Mouse (Mus musculus) lung, embryonic 16.5 days (tissue): ENCODE data around the gene Osbpl10. TPM values are rescaled to one million over a fixed set of nuclear protein-coding genes. Genes with fewer than 3 reads are reported as not detected.

Source experiments
- ATAC-seq: fragments of 200-750 bp; cut with Nextera tagmentation; 2 replicates; pipeline ENCODE4 v1.8.0; 2017; ENCODE audit warnings: low read depth, mild to moderate bottlenecking, moderate library complexity
- H3K27ac ChIP-seq: fragments of 300-500 bp; sonication (generic); 2 replicates; pipeline ENCODE4 v1.5.1; 2014; ENCODE audit warnings: mild to moderate bottlenecking, control low read depth, low read length
- H3K27me3 ChIP-seq: fragments of 300-500 bp; sonication (generic); 2 replicates; pipeline ENCODE4 v1.6.1; 2014; ENCODE audit warnings: low read depth, low read length, mixed read lengths; ENCODE audit not compliant: control insufficient read depth, insufficient read depth
- H3K36me3 ChIP-seq: fragments of 300-500 bp; sonication (generic); 2 replicates; pipeline ENCODE4 v1.6.1; 2014; ENCODE audit warnings: low read length; ENCODE audit not compliant: control insufficient read depth, insufficient read depth
- H3K4me1 ChIP-seq: fragments of 300-500 bp; sonication (generic); replicated peaks from 2 replicates; pipeline ENCODE4 v1.6.1; 2014; ENCODE audit warnings: low read length, mixed read lengths; ENCODE audit not compliant: control insufficient read depth, insufficient read depth
- H3K4me2 ChIP-seq: fragments of 300-500 bp; sonication (generic); 2 replicates; pipeline ENCODE4 v1.6.1; 2014; ENCODE audit warnings: low read depth, low read length, control low read depth
- H3K4me3 ChIP-seq: fragments of 300-500 bp; sonication (generic); 2 replicates; pipeline ENCODE4 v1.5.1; 2014; ENCODE audit warnings: mild to moderate bottlenecking, low read length, control low read depth
- H3K9ac ChIP-seq: fragments of 300-500 bp; sonication (generic); 2 replicates; pipeline ENCODE4 v1.6.1; 2014; ENCODE audit warnings: low read length, control low read depth
- H3K9me3 ChIP-seq: fragments of 300-500 bp; sonication (generic); 2 replicates; pipeline ENCODE4 v1.6.1; 2016; ENCODE audit warnings: low read length; ENCODE audit not compliant: control insufficient read depth
- WGBS: fragments of 180-500 bp; shearing (Covaris S2); extraction: QIAGEN DNeasy Blood & Tissue Kit; methylation state at CpG from one replicate; pipeline ENCODE4 v1.1.7; 2014; 5-methylcytosine and 5-hydroxymethylcytosine counted together
- polyA plus RNA-seq: library from polyadenylated mRNA; unstranded; fragments of >200 nt; fragmentation: Nextera tagmentation; extraction: Ambion mirVana; gene quantifications from 2 replicates; pipeline ENCODE4 v1.2.1, GENCODE M21; 2015

Osbpl10 gene
- polyA plus RNA-seq, 1 experiment from 2014 or later: 2.2 TPM

DNA sequence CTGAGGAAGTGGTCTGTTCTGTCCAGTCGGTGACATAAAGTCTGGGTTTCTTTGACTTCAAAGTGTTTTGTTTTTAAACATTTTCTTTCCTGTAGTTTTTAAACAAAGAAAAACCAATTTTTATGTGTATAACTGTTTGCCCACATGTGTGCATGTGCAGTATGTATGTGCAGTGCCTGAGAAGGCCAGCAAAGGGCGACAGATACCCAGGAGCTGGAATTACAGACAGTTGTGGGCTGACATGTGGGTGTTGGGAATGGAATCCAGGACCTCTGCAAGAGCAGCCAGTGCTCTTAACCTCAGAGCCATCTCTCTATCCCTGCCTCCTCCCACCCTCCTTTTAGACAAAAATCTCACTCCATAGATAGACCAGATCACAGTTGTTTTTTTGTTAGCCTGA lies 14.2 kb downstream of the Osbpl10 start:
- WGBS: 89% methylated on average over 2 of the region's 2 CpGs
- peaks cover 6% of the 10 kb centered on the region; the same call in 1 of the 2 replicates for H3K9me3 ChIP-seq
- no peaks in the 10 kb centered on the region for H3K27me3 ChIP-seq
- no peak overlapping the region for H3K9ac ChIP-seq
- H3K4me2 ChIP-seq: no peak overlapping the region
- H3K4me1 ChIP-seq: peaks cover 8% of the 10 kb centered on the region
- H3K4me3 ChIP-seq: no peak overlapping the region
- H3K27ac ChIP-seq: no peak overlapping the region
- ATAC-seq: no peak
- H3K36me3 ChIP-seq: no peaks in the 10 kb centered on the region; the same call in 1 of the 2 replicates

DNA sequence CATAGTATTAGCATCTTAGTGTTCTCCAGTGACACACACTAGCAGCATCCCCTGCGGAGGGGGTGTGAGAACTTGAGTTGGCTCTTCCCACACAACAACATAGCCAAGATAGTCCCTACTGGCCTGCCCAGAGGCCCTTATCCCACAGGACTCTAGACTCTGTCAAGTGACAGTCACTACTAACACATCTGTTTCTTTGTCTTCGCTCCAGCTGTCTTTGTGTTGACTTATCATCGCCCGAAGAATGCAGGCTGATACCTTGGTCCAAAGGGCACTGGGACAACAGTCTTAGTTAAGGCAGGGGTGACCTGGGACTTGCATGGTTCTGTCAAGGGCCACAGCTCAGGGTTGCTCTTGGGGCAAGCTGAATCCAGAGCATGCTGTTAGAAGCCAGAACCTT lies 16.9 kb downstream of the Osbpl10 start:
- ATAC-seq: no peak
- H3K36me3 ChIP-seq: no peaks in the 10 kb centered on the region; the same call in 1 of the 2 replicates
- no peak overlapping the region for H3K27ac ChIP-seq
- H3K9me3 ChIP-seq: peaks cover 6% of the 10 kb centered on the region; the same call in 1 of the 2 replicates
- no peaks in the 10 kb centered on the region for H3K27me3 ChIP-seq
- H3K4me2 ChIP-seq: no peak overlapping the region
- H3K4me1 ChIP-seq: no peaks in the 10 kb centered on the region
- no peak overlapping the region for H3K4me3 ChIP-seq
- 59% methylated on average over 4 of the region's 4 CpGs for WGBS
- H3K9ac ChIP-seq: no peak overlapping the region

DNA sequence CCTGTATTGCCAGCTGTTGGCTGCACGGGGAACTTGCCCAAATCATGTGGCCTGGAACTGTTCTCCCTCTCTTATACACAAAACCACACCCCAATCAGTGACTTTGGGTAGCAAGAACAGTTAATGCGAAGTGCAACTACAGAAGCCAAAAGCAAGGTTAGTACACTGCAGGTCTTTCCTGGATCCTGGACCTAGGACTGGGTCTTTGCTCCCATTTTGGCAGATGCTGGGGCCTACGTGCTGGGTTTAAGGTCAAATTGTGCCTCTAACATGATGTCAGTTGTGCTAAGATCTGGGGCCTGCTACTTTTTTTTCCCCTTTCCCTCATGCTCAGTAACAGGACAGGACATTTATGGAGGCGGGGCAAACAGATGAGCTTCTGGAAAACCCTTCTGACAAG lies 17.3 kb downstream of the Osbpl10 start:
- 84% methylated on average over 4 of the region's 4 CpGs for WGBS
- ATAC-seq: no peak

DNA sequence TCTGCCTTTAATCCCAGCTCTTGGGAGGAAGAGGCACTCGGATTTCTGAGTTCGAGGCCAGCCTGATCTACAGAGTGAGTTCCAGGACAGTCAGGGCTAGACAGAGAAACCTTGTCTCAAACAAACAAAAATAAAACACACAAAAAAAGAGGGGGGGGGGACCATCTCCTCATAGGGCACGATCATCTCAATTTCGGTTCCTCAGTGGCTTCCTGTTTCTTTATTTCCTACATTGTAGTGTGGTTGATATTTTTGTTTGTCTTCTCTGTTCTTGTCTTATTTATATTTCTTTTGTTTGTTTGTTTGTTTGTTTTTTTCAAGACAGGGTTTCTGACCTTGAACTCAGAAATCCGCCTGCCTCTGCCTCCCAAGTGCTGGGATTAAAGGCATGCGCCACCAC lies 18.1 kb downstream of the Osbpl10 start:
- no peaks in the 10 kb centered on the region for H3K4me1 ChIP-seq
- peaks cover 6% of the 10 kb centered on the region; the same call in 1 of the 2 replicates for H3K9me3 ChIP-seq
- H3K36me3 ChIP-seq: no peaks in the 10 kb centered on the region; the same call in 1 of the 2 replicates
- no peak for ATAC-seq
- H3K9ac ChIP-seq: no peak overlapping the region
- 92% methylated on average over 6 of the region's 6 CpGs for WGBS
- H3K4me2 ChIP-seq: no peak overlapping the region
- no peak overlapping the region for H3K4me3 ChIP-seq
- H3K27ac ChIP-seq: no peak overlapping the region
- no peaks in the 10 kb centered on the region for H3K27me3 ChIP-seq

More for the DNA sequence above, 17.3 kb downstream of the Osbpl10 start:
- Histone ChIP-seq H3K9me3 (peaks cover 6% of the 10 kb centered on the region; the same call in 1 of the 2 replicates), H3K9ac (no peak overlapping the region), H3K36me3 (no peaks in the 10 kb centered on the region; the same call in 1 of the 2 replicates), H3K4me1 (no peaks in the 10 kb centered on the region), H3K27ac (no peak overlapping the region), H3K4me2 (no peak overlapping the region), H3K4me3 (no peak overlapping the region), H3K27me3 (no peaks in the 10 kb centered on the region)

DNA sequence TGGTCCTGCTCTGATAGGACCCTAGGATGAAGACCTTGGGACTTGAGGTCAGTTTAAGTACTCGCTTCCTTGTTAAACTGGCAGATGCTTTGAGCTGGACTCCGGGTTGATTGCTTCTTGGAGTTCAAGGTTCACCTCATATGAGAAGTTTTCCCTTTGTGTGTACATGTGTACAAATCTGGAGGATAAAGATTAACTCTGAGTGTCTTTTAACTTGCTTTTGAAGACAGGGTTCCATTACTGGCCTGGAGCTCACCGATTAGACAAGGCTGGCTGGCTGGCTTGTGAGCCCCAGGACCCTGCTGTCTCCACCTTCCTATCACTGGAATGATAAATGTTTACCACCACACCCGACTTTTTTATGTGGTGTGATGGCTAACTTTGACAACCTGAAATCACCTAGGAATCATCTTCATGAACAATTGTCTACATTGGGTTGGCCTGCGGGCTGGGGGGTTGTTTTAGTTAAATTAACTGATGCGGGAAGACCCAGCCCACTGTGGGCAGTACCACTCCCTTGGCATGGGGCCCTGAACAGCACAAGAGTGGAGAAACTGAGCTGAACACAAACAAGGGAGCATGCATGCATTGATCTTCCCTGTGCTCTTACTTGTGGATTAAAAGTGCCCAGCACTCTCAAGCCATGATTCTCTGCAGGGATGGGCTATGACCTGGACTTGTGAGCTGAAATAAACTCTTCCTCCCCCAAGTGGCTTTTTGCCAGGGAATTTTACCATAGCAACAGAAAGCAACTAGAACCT lies 20.8 kb downstream of the Osbpl10 start:
- no peaks in the 10 kb centered on the region for H3K4me1 ChIP-seq
- no peak overlapping the region for H3K27ac ChIP-seq
- H3K4me3 ChIP-seq: no peak overlapping the region
- H3K27me3 ChIP-seq: no peaks in the 10 kb centered on the region
- no peak overlapping the region for H3K9ac ChIP-seq
- no peak for ATAC-seq
- H3K4me2 ChIP-seq: no peak overlapping the region
- WGBS: 73% methylated on average over 6 of the region's 6 CpGs
- H3K36me3 ChIP-seq: no peaks in the 10 kb centered on the region
- no peaks in the 10 kb centered on the region for H3K9me3 ChIP-seq

DNA sequence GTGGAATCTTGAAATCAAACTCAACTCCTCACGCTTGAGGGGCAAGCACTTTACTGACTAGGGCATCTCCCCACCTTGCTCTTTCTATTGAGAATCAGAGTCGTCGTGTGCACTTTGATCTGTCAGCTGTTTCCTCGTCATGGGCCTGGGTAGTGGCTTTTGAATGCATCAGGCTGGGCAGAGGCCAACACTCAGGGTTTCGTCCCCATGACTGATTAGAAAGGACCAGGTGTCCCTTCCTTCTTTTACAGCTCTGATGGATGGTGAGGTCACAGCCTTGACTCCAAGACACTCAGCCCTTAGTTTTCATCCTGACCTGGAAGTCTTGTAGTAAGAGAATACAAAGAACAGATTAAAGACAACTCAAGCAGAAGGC lies 21.4 kb downstream of the Osbpl10 start:
- no peaks in the 10 kb centered on the region for H3K9me3 ChIP-seq
- H3K27me3 ChIP-seq: no peaks in the 10 kb centered on the region
- H3K4me1 ChIP-seq: no peaks in the 10 kb centered on the region
- H3K4me2 ChIP-seq: no peak overlapping the region
- H3K4me3 ChIP-seq: no peak overlapping the region
- no peak for ATAC-seq
- H3K27ac ChIP-seq: no peak overlapping the region
- H3K9ac ChIP-seq: no peak overlapping the region
- no peaks in the 10 kb centered on the region for H3K36me3 ChIP-seq
- WGBS: 41% methylated on average over 5 of the region's 5 CpGs

DNA sequence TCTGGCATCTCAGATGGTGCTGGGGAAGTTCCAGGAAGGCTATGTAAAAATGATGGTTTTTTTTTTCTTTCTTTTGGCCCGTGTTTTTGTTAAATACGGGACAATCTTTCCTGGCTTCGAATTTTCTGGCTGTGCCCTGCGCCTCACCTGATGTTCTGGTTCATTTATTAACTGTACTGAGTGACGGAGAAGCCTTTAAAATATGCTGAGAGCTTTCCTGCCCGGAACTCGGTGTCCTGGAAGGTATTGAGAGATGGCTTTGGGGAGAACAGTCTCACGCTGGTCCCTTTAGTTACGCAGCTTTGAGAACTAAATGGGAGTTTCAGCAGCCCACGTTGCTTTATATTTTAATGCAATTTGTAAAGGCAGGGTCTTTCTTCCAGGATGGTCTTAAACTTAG lies 27.1 kb downstream of the Osbpl10 start:
- no peak overlapping the region for H3K9ac ChIP-seq
- WGBS: 69% methylated on average over 10 of the region's 10 CpGs
- no peak for ATAC-seq
- H3K36me3 ChIP-seq: no peaks in the 10 kb centered on the region
- no peak overlapping the region for H3K27ac ChIP-seq
- H3K4me3 ChIP-seq: no peak overlapping the region
- H3K9me3 ChIP-seq: peaks cover 5% of the 10 kb centered on the region; the same call in 1 of the 2 replicates
- no peak overlapping the region for H3K4me2 ChIP-seq
- H3K4me1 ChIP-seq: peaks cover 7% of the 10 kb centered on the region
- no peaks in the 10 kb centered on the region for H3K27me3 ChIP-seq

DNA sequence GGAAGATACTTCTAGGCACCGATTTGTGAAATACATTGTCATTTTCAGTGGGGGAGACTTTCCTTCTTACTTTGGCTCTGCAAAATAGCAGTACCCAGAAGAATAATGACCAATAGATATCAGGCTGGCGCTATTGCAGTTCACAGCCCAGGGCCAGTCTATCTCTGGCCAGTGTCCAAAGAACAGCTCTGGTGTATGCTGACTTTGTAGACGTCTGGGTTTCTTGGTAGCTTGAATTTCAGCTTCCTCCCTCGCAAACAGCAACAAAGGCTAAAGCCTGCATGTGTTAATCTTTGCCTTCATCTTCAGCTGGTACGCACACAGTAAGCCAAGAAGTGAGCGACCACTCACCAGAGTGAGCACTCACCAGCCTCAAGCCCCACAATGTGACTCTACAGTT lies 29.4 kb downstream of the Osbpl10 start:
- Histone ChIP-seq H3K4me2 (no peak overlapping the region), H3K4me1 (peaks cover 7% of the 10 kb centered on the region), H3K27me3 (no peaks in the 10 kb centered on the region), H3K27ac (peak overlapping the region; percentile 59), H3K9ac (no peak overlapping the region), H3K9me3 (peaks cover 5% of the 10 kb centered on the region; the same call in 1 of the 2 replicates), H3K36me3 (no peaks in the 10 kb centered on the region), H3K4me3 (no peak overlapping the region)
- 37% methylated on average over 6 of the region's 6 CpGs for WGBS
- ATAC-seq: peak; percentile 64

DNA sequence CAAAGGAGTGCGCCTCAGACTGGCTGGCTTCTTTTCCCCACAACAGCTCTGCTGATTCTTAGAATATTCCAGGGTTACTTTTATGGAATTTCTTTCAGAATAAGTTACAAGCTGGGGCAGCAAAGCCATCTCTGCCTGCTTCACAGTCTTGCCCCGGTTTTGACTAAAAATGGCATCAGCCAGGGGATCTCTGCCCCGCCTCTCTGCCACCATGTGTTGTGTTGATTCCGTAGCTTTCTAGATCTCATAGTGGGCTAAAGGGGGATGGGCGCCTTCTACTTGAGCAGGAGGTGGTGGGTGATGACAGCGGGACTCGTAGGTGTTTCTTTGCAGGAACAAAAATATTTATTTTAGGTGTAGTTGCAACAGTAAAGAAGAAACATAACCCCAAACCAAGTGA lies 29.8 kb downstream of the Osbpl10 start:
- peak overlapping the region; percentile 59 for H3K27ac ChIP-seq
- peaks cover 7% of the 10 kb centered on the region for H3K4me1 ChIP-seq
- no peak overlapping the region for H3K9ac ChIP-seq
- no peaks in the 10 kb centered on the region for H3K27me3 ChIP-seq
- 67% methylated on average over 7 of the region's 7 CpGs for WGBS
- H3K4me2 ChIP-seq: no peak overlapping the region
- no peaks in the 10 kb centered on the region for H3K36me3 ChIP-seq
- no peak overlapping the region for H3K4me3 ChIP-seq
- peaks cover 5% of the 10 kb centered on the region; the same call in 1 of the 2 replicates for H3K9me3 ChIP-seq
- no peak for ATAC-seq
